Mouse (Mus musculus) kidney, adult 2 months (tissue): Measurements from ENCODE around the gene Cpsf3. TPM values are rescaled to one million over a fixed set of nuclear protein-coding genes. Genes with fewer than 3 reads are reported as not detected.

Experiments
- DNase-seq: peaks from one replicate; pipeline ENCODE4 v3.0.0; 2021
- H3K27ac ChIP-seq: fragments of 200-500 bp; 2 replicates; pipeline ENCODE4 v1.5.1; 2012; ENCODE audit warnings: low read depth, low read length, control low read depth, inconsistent platforms; ENCODE audit not compliant: insufficient read depth
- H3K27me3 ChIP-seq: fragments of 200-500 bp; replicated peaks from 2 replicates; pipeline ENCODE4 v1.6.1; 2012; ENCODE audit warnings: mild to moderate bottlenecking, moderate library complexity, low read length, inconsistent platforms; ENCODE audit not compliant: control insufficient read depth, insufficient read depth
- H3K36me3 ChIP-seq: fragments of 200-500 bp; 2 replicates; pipeline ENCODE4 v1.6.1; 2012; ENCODE audit warnings: mild to moderate bottlenecking, moderate library complexity, low read length, inconsistent platforms; ENCODE audit not compliant: control insufficient read depth, insufficient read depth
- H3K4me1 ChIP-seq: fragments of 200-500 bp; 2 replicates; pipeline ENCODE4 v1.6.1; 2011; ENCODE audit warnings: low read length; ENCODE audit not compliant: control insufficient read depth, insufficient read depth
- H3K4me3 ChIP-seq: fragments of 200-500 bp; 2 replicates; pipeline ENCODE4 v1.5.1; 2011; ENCODE audit warnings: mild to moderate bottlenecking, low read depth, low read length, control low read depth; ENCODE audit not compliant: insufficient read depth
- CTCF ChIP-seq: fragments of 200-500 bp; conservative IDR thresholded peaks from 2 replicates; pipeline ENCODE4 v1.5.1; 2011; ENCODE audit warnings: low read depth, mild to moderate bottlenecking, control low read depth, low read length, moderate library complexity, mixed read lengths; ENCODE audit not compliant: insufficient read depth, insufficient read length
- POLR2A ChIP-seq: fragments of 200-500 bp; IDR thresholded peaks from one replicate; pipeline ENCODE4 v1.6.1; 2011; ENCODE audit warnings: low read depth, low read length, control low read depth
- WGBS: fragments of 180-500 bp; shearing (Covaris S2); methylation state at CpG from one replicate; pipeline ENCODE4 v1.1.7; 2018; 5-methylcytosine and 5-hydroxymethylcytosine counted together
- polyA plus RNA-seq: library from polyadenylated mRNA; depleted of rRNA; stranded (reverse); fragments of >200 nt; gene quantifications from 2 replicates; pipeline ENCODE4 v1.2.3, GENCODE M21; 2012

Cpsf3 gene
- polyA plus RNA-seq, 1 experiment, result 32.1 TPM

DNA sequence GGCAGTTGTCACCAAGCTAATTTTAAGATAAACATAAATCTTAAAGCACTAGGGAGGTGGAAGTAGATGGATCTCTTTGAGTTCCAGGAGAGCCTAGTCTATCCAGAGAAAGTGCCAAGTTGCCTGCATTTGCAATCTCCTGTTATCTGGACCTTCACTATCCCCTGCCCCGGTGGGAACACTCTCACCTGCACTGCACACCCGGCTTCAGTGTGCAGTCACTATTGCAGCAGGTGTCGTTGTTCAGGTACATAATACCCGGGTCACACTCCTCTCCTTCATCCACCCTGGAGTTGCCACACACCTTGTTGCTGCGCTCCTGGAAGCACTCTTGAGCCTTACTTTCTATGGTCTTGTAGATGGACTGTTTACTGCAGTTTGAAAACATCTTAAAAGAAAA lies 48.6 kb downstream of the Cpsf3 start:
- H3K27me3 ChIP-seq, result no peaks in the 10 kb centered on the region
- no peak for DNase-seq
- 92% methylated on average over 5 of the region's 5 CpGs for WGBS
- no peak overlapping the region for H3K4me3 ChIP-seq
- TF ChIP-seq POLR2A (no peak), CTCF (no peak)
- no peaks in the 10 kb centered on the region for H3K36me3 ChIP-seq
- H3K27ac ChIP-seq, result no peak overlapping the region
- H3K4me1 ChIP-seq, result no peaks in the 10 kb centered on the region

DNA sequence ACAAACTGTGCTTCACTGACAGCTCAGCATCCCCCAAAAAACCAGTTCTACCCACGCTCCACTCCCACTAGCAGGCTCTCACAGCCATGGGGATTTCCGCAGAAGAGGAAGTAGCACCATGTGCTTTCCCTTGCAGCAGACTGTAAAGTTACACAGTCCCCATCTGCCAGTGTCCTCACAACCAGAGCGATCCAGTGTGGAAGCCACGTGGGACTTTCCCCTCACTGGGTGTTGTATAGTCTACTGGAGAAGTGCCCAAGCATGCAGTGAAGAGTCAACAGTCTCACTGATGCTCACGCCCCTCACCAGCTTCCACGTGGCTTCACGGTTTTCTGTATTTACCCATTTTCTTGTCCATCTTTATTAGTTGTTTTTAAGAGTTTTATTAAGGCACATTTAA lies 50.7 kb downstream of the Cpsf3 start:
- no peak for TF ChIP-seq POLR2A
- TF ChIP-seq CTCF, result no peak
- Histone ChIP-seq H3K4me1 (no peaks in the 10 kb centered on the region), H3K36me3 (no peaks in the 10 kb centered on the region; the same call in none of the 2 replicates), H3K4me3 (no peak overlapping the region), H3K27ac (no peak overlapping the region), H3K27me3 (no peaks in the 10 kb centered on the region)
- WGBS, result 77% methylated on average over 7 of the region's 7 CpGs
- no peak for DNase-seq

DNA sequence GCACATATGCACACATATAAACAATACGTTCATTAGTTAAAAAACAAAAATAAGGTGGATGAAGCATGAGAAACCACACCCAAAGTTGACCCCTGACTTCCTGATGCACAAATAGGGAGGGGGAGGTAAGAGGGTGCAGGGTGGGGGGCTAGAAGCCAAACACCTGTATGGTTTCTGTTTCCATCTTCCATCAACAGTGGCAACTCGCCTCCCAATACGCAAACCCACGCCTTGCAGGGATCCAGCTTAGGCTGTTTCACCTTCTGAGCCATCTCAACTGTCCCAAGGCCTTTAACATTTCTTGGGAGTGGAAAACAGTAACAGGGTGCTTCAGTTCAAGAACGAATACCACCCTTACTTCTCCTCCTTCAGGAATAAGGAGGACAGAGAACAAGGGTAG lies 52.0 kb downstream of the Cpsf3 start:
- Histone ChIP-seq H3K4me3 (no peak overlapping the region), H3K27ac (no peak overlapping the region), H3K36me3 (no peaks in the 10 kb centered on the region; the same call in none of the 2 replicates), H3K4me1 (no peaks in the 10 kb centered on the region), H3K27me3 (no peaks in the 10 kb centered on the region)
- 95% methylated on average over 5 of the region's 5 CpGs for WGBS
- DNase-seq, result no peak
- TF ChIP-seq CTCF (no peak), POLR2A (no peak)

DNA sequence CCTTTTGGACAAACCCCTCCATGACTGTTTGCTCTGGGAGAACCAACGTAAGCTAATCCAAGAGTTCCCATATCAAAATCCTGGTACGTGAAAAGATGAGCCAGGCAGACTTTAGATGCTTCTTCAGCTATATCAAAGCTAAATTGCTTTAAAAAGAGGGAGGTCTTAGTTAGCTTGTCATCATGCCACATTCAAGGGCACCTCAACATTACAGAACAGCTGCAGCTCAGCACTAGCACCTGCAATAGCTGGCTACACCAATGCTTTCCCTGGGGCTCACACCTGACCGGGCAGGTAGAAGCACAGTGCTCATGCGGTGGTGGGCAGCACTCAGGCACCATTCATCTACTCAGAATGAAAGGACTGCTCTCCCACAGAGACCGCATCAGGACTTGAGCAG lies 55.5 kb downstream of the Cpsf3 start:
- H3K27ac ChIP-seq, result no peak overlapping the region
- no peaks in the 10 kb centered on the region for H3K27me3 ChIP-seq
- TF ChIP-seq CTCF (no peak), POLR2A (no peak)
- WGBS, result 96% methylated on average over 5 of the region's 5 CpGs
- H3K4me3 ChIP-seq, result no peak overlapping the region
- peaks cover 2% of the 10 kb centered on the region for H3K36me3 ChIP-seq
- no peaks in the 10 kb centered on the region for H3K4me1 ChIP-seq
- DNase-seq, result no peak

DNA sequence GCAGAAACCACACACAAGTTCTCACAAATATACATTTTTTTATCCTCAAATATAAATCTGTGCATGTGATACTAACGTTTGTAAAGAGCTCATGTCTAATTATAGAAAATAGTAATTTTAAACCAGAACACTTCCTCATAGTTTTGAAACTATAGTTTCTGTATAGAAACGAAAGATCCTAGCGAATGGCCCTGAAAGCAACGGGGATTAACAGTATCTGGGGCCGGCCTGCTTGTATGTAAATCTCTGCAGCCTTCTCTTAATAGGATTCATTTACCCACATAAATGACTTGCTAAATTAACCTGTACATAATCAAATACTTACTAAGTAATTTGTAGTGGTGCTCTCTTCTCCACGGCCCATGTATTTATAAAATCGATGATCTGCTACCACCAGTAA lies 61.8 kb downstream of the Cpsf3 start:
- TF ChIP-seq POLR2A, result no peak
- TF ChIP-seq CTCF, result no peak
- WGBS, result 80% methylated on average over 7 of the region's 7 CpGs
- no peak overlapping the region for H3K27ac ChIP-seq
- peaks cover 6% of the 10 kb centered on the region for H3K36me3 ChIP-seq
- DNase-seq, result no peak
- no peaks in the 10 kb centered on the region for H3K4me1 ChIP-seq
- no peaks in the 10 kb centered on the region for H3K27me3 ChIP-seq
- no peak overlapping the region for H3K4me3 ChIP-seq

DNA sequence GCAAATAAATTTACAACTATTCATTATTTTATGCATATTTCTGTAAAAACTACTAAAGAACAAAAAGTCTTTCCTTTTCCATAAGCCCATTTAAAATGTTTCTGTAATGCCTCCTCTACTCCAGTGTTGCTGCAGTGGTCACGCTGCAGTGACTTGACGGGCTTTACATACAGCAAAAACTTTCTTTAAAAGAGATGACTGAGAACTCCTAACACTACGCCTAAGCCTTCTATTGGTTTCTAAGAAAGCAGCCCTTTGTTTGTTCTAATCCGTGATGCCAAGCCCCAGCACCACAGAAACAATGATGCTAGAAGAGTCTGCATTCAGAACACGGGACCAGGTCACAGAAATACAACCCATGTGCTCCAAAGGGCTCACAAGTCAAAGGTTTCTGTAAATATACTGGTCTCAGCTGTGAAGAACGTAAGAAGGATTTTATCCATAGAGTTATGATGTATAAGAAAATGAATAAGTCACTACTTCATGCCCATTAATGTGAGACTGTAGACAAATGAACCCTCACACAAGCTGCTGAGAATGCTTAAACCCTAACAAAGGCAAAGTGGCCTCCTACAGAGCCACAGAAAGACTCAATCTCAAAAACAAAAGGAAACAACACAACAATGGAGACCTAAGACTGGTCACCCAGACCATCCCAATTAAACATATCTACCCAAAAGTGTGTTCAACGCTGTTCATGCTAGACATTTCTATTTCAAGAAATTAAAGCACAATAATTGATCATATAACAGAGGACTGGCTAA lies 65.1 kb downstream of the Cpsf3 start:
- WGBS, result 89% methylated on average over 7 of the region's 7 CpGs
- Histone ChIP-seq H3K27ac (no peak overlapping the region), H3K4me1 (no peaks in the 10 kb centered on the region), H3K36me3 (peaks cover 10% of the 10 kb centered on the region), H3K4me3 (no peak overlapping the region), H3K27me3 (no peaks in the 10 kb centered on the region)
- no peak for DNase-seq
- no peak for TF ChIP-seq CTCF
- no peak for TF ChIP-seq POLR2A

DNA sequence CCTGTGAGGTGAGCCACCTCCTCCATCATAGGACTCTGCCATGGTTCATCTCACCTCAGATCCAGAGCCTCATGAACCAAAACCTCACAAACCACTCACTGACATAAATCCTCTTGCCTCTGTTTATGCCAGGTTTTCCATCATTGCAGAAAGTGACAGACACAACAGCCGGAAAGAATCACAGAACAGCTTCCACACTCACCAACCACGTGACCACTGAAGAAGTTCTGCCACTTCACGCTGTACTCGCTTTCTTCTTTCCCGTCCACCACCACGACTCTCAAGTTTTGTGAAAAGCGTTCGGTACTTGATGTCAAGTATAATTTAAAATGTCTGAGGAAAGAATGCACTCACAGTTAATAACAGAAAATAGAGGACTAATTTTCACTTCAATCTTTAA lies 68.5 kb downstream of the Cpsf3 start:
- 91% methylated on average over 8 of the region's 8 CpGs for WGBS
- Histone ChIP-seq H3K36me3 (peaks cover 8% of the 10 kb centered on the region), H3K27ac (no peak overlapping the region), H3K4me1 (no peaks in the 10 kb centered on the region), H3K4me3 (no peak overlapping the region), H3K27me3 (no peaks in the 10 kb centered on the region)
- no peak for DNase-seq
- TF ChIP-seq CTCF, result no peak
- no peak for TF ChIP-seq POLR2A
